Mouse (Mus musculus): Measurements from ENCODE around the gene Ubb.

GRCm38 (mm10) chr11:62507683-62508082 lies 43.3 kb upstream of the Ubb start:
- no peak for TF ChIP-seq CTCF (IDR thresholded peaks at IDR 0.05; ENCODE audit: borderline replicate concordance, extremely low read depth, insufficient read depth, insufficient read length)
- TF ChIP-seq POLR2A (IDR thresholded peaks at IDR 0.05; ENCODE audit: borderline replicate concordance, extremely low read depth, insufficient read depth, insufficient read length, poor library complexity, severe bottlenecking), result no peak

Data from brain, embryonic 14.5 days (tissue).